Mouse (Mus musculus): ENCODE results near the gene Cdk19.

- no peak for TF ChIP-seq CTCF (IDR thresholded peaks at IDR 0.05; ENCODE audit: extremely low read depth, insufficient read length, insufficient replicate concordance, low read depth, low read length)
- no peak for TF ChIP-seq POLR2A (IDR thresholded peaks at IDR 0.05; ENCODE audit: low read depth, low read length)
Observed at GRCm38 (mm10) chr10:40398842-40399241, 59.5 kb downstream of the Cdk19 start.
